Mouse (Mus musculus): ENCODE measurements around the gene Gm4131.

DNA sequence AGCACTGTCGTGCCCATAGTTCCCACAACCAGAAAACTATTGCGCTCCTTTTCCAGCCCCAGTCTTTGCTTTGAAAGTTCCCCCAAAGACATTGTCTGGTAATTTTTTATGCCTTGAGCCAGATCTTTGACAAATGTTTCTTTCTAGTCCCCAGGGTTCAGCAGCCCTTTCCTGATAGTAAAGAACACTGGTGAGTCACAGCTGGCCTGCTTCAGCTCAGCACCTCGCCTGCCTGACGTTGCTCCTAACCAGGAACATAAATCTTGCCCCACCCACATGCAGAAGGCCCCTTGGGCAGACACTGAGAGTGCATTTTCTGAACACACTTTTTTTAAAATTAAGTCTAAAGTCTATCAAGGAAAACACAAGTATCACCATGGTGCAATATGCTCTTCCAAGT is 3.6 kb upstream of the Gm4131 start:
- TF ChIP-seq CTCF (IDR thresholded peaks at IDR 0.05; ENCODE audit: control insufficient read depth, insufficient read depth, insufficient read length), result no peak
- TF ChIP-seq USF1 (IDR thresholded peaks at IDR 0.05; ENCODE audit: low read depth), result no peak
- no peak for TF ChIP-seq CEBPB (IDR thresholded peaks at IDR 0.05; ENCODE audit: low read depth)
- TF ChIP-seq MYOG (IDR thresholded peaks at IDR 0.05; ENCODE audit: control insufficient read depth, extremely low read depth, insufficient read length), result no peak
- no peak for TF ChIP-seq MYOD1 (IDR thresholded peaks at IDR 0.05; ENCODE audit: control insufficient read depth, insufficient read length, low read depth)
- TF ChIP-seq MAX (IDR thresholded peaks at IDR 0.05), result no peak
